Mouse (Mus musculus): ENCODE measurements around the gene Dgke. TPM values are rescaled to one million over a fixed set of nuclear protein-coding genes. Genes with fewer than 3 reads are reported as not detected.
A peak's percentile ranks its signal among the peaks of the same experiment; 100 is the strongest.

The Dgke gene
- polyA plus RNA-seq (2014; fragmentation: Nextera tagmentation; extraction: Ambion mirVana), result 3.0 and 3.6 TPM in 2 replicates

DNA sequence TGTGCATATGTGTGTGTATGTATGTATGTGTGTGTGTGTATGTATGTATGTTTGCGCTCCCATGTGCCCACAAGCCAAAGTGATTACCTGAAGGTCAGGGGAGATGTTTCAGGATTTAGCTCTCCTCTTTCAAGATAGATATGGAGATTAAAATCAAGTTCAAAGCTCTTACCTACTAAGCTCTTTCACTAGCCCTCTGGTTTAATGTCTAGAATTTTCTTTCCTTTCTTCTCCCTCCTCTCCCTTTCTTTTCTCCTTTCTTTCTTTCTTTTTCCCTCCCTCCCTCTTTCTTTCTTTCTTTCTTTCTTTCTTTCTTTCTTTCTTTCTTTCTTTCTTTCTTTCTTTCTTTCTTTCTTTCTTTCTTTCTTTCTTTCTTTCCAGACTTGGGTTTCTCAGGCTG is at the start of gene Dgke:
Dgke (minus strand) TSS at position 101 of the 400 bp plus-strand sequence.
- DNase-seq (ENCODE audit: low spot score), result no peak
- Histone ChIP-seq H3K9ac (ENCODE audit: low read depth, low read length) (no peak within 1 kb of the TSS), H3K4me1 (ENCODE audit: control insufficient read depth, insufficient read depth, low read length) (no peaks in the 10 kb centered on the region), H3K4me2 (ENCODE audit: low read depth, low read length) (no peak within 1 kb of the TSS), H3K27me3 (replicated peaks; ENCODE audit: control insufficient read depth, insufficient read depth, low read length) (no peaks in the 10 kb centered on the region), H3K27ac (replicated peaks; ENCODE audit: low read depth, low read length) (no peak within 1 kb of the TSS), H3K36me3 (ENCODE audit: control insufficient read depth, insufficient read depth, low read length) (no peaks in the 10 kb centered on the region), H3K4me3 (ENCODE audit: low read depth, low read length) (no peak within 1 kb of the TSS), H3K9me3 (ENCODE audit: control insufficient read depth, low read length) (no peaks in the 10 kb centered on the region)
- 93% methylated on average over 1 of the region's 1 CpGs for WGBS
- ATAC-seq (ENCODE audit: low read depth), result no peak

DNA sequence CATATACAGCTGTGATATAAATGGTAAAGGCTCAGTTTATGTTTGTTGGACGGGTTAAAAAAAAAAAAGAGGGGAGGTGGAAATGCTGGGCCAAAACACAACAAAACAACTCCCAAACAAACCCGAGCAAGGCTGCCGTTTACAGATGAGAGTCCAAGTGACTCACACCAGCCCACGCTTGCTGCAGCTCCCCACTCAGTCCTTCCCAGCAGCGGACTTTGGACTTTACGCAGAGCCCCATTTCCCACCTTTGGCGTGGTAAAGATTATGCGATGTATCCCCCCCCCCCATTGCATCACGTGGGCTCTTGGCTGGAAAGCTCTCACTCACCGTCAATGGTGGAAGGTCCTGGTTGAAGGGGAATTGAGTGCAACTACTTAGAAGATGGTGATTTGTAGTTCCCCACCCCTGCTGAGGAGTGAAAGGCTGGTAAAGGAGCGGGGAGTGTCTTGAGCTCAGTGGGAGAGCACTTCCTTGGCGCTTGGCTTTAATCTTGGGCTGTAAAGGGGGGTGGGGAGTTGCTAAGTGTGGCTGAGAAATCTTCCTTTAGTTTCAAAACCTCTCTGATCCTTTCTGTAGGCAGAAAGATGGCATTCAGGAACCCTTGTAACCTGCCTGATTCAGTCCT is 40.6 kb upstream of the Dgke start:
- Histone ChIP-seq H3K36me3 (ENCODE audit: control insufficient read depth, insufficient read depth, low read length) (no peaks in the 10 kb centered on the region), H3K27me3 (replicated peaks; ENCODE audit: control insufficient read depth, insufficient read depth, low read length) (no peaks in the 10 kb centered on the region), H3K4me2 (ENCODE audit: low read depth, low read length) (no peak overlapping the region), H3K9ac (ENCODE audit: low read depth, low read length) (no peak overlapping the region), H3K4me1 (ENCODE audit: control insufficient read depth, insufficient read depth, low read length) (0 out of 2 replicates have a peak, but pooled peaks cover 4% of the 10 kb centered on the region), H3K4me3 (ENCODE audit: low read depth, low read length) (no peak overlapping the region), H3K27ac (replicated peaks; ENCODE audit: low read depth, low read length) (no peak overlapping the region), H3K9me3 (ENCODE audit: control insufficient read depth, low read length) (no peaks in the 10 kb centered on the region)
- ATAC-seq (ENCODE audit: low read depth), result no peak
- 41% methylated on average over 12 of the region's 12 CpGs for WGBS
- no peak for DNase-seq (ENCODE audit: low spot score)

DNA sequence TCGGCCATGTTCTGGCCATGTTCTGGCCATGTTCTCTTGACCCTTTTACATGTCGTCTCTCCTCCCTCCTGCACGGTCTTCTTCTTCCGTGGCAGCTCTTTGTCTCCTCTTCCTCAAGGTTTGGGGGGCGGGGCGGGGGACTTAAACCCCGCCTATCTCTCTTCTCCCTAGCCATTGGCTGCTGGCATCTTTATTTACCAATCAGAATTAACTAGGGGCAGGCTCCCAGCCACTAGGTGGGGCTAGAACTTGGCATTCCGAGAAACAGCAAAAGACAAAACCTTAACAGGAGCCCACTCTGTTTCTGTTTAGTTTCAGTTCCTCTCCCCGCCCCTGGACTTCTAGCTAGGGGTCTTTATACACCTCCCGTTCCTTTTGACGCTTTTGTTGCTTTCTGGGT is 39.2 kb upstream of the Dgke start:
- WGBS, result 83% methylated on average over 11 of the region's 11 CpGs
- peaks cover 4% of the 10 kb centered on the region; the same call in 1 of the 2 replicates for H3K4me1 ChIP-seq (ENCODE audit: control insufficient read depth, insufficient read depth, low read length)
- no peak overlapping the region for H3K9ac ChIP-seq (ENCODE audit: low read depth, low read length)
- no peak overlapping the region for H3K4me2 ChIP-seq (ENCODE audit: low read depth, low read length)
- no peak for ATAC-seq (ENCODE audit: low read depth)
- H3K36me3 ChIP-seq (ENCODE audit: control insufficient read depth, insufficient read depth, low read length), result no peaks in the 10 kb centered on the region
- no peak overlapping the region for H3K4me3 ChIP-seq (ENCODE audit: low read depth, low read length)
- H3K27me3 ChIP-seq (replicated peaks; ENCODE audit: control insufficient read depth, insufficient read depth, low read length), result no peaks in the 10 kb centered on the region
- H3K9me3 ChIP-seq (ENCODE audit: control insufficient read depth, low read length), result no peaks in the 10 kb centered on the region
- no peak overlapping the region for H3K27ac ChIP-seq (replicated peaks; ENCODE audit: low read depth, low read length)
- DNase-seq (ENCODE audit: low spot score), result no peak

DNA sequence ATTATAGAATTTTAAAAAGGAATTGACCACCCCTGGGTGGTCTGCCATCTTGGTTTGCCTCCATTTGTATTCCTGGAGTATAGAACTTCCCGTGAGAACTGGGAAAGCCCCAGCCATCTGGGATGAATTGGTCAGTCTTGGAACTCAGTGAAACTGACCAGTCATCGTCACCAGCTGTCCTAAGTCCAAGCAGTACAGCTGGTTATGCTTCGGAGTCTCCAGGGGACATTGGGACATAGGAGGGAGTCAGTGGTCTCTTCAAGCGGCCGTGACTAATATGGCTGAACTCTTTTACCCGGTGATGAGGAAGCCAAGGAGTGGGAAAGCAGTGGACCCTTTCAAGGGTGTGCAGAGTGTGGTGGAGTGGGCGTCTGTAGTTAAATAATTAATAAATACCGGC is 38.6 kb upstream of the Dgke start:
- DNase-seq (ENCODE audit: low spot score) (no peak), ATAC-seq (ENCODE audit: low read depth) (no peak)
- Histone ChIP-seq H3K27me3 (replicated peaks; ENCODE audit: control insufficient read depth, insufficient read depth, low read length) (no peaks in the 10 kb centered on the region), H3K36me3 (ENCODE audit: control insufficient read depth, insufficient read depth, low read length) (no peaks in the 10 kb centered on the region), H3K4me2 (ENCODE audit: low read depth, low read length) (no peak overlapping the region), H3K9ac (ENCODE audit: low read depth, low read length) (no peak overlapping the region), H3K4me1 (ENCODE audit: control insufficient read depth, insufficient read depth, low read length) (peaks cover 4% of the 10 kb centered on the region; the same call in 1 of the 2 replicates), H3K4me3 (ENCODE audit: low read depth, low read length) (no peak overlapping the region), H3K27ac (replicated peaks; ENCODE audit: low read depth, low read length) (no peak overlapping the region), H3K9me3 (ENCODE audit: control insufficient read depth, low read length) (no peaks in the 10 kb centered on the region)
- WGBS, result 93% methylated on average over 8 of the region's 8 CpGs

DNA sequence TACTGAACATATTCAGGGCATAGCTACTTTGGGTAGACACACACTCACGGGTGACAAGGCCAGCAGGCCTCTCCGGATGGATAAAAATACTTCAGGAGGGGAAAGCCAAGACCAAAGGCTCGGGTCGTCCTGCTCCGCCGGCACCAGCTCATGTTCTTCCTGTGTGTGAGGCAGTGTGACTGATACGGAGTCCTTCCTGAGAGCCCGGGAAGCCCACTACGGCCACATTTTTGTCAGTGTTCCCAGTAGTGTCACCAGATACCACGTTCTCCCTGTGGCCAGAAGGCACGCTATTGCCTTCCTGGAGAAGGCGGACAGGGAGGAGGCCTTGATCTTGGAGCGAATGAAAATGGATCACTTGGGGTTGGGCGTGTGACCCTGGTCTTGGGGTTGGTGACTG is 36.5 kb upstream of the Dgke start:
- Histone ChIP-seq H3K9me3 (ENCODE audit: control insufficient read depth, low read length) (no peaks in the 10 kb centered on the region), H3K36me3 (ENCODE audit: control insufficient read depth, insufficient read depth, low read length) (no peaks in the 10 kb centered on the region), H3K27me3 (replicated peaks; ENCODE audit: control insufficient read depth, insufficient read depth, low read length) (no peaks in the 10 kb centered on the region), H3K4me1 (ENCODE audit: control insufficient read depth, insufficient read depth, low read length) (no peaks in the 10 kb centered on the region; the same call in 1 of the 2 replicates), H3K27ac (replicated peaks; ENCODE audit: low read depth, low read length) (no peak overlapping the region), H3K4me2 (ENCODE audit: low read depth, low read length) (no peak overlapping the region), H3K4me3 (ENCODE audit: low read depth, low read length) (no peak overlapping the region), H3K9ac (ENCODE audit: low read depth, low read length) (no peak overlapping the region)
- WGBS, result 81% methylated on average over 14 of the region's 14 CpGs
- ATAC-seq (ENCODE audit: low read depth), result no peak
- no peak for DNase-seq (ENCODE audit: low spot score)

DNA sequence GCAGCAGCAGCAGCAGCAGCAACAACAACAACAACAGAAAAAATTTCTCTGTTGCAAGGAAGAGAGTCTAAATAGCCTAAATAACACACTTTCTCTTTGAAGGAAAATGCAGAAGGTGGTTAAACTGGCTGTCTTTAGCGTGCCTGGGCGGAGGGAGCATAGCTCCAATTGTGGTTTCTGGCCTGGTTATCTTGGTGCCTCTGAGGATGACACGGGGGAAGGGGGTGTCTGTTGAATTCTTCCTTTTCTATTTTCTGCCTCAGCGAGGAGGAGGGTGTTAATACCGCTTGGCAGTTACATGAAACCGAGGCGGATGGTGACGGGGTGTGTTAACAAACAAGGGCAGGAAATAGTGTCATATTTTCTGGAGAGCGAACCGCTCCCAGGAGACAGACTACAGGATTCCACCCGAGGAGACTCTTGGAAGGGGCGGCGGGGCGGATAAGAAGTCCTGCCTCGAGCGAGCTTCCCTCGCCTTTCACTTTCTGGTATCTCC is 34.2 kb upstream of the Dgke start:
- H3K27me3 ChIP-seq (replicated peaks; ENCODE audit: control insufficient read depth, insufficient read depth, low read length), result no peaks in the 10 kb centered on the region
- peak overlapping the region; percentile 54 for H3K4me2 ChIP-seq (ENCODE audit: low read depth, low read length)
- H3K9me3 ChIP-seq (ENCODE audit: control insufficient read depth, low read length), result no peaks in the 10 kb centered on the region
- ATAC-seq (ENCODE audit: low read depth), result peak; percentile 64; the same call in 1 of the 2 replicates
- no peaks in the 10 kb centered on the region for H3K36me3 ChIP-seq (ENCODE audit: control insufficient read depth, insufficient read depth, low read length)
- peak overlapping the region; percentile 47 for H3K9ac ChIP-seq (ENCODE audit: low read depth, low read length)
- H3K4me1 ChIP-seq (ENCODE audit: control insufficient read depth, insufficient read depth, low read length), result no peaks in the 10 kb centered on the region; the same call in 1 of the 2 replicates
- DNase-seq (ENCODE audit: low spot score), result peak; percentile 80
- H3K27ac ChIP-seq (replicated peaks; ENCODE audit: low read depth, low read length), result no peak overlapping the region
- WGBS, result 21% methylated on average over 17 of the region's 17 CpGs
- H3K4me3 ChIP-seq (ENCODE audit: low read depth, low read length), result peak overlapping the region; percentile 28

DNA sequence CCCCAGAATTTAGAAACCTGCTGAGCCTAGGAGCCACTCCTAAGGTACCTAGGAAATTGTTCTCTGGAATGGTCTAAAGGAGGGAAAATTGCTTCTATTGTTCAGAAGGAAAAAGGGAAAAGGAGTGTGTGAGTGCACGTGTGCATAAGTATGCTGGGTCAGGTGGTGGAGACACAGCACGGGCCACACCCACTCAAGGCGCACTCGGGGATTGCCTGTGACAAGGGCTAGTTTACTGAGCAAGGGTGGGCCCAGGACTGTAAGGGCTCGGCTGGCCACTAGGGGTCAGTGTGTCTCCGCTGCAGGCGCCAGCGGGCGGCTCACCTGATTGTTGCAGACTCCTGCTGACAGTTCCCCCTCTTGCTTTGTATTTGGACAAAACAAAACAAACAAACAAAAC is 33.8 kb upstream of the Dgke start:
- H3K9ac ChIP-seq (ENCODE audit: low read depth, low read length), result no peak overlapping the region
- no peak overlapping the region for H3K27ac ChIP-seq (replicated peaks; ENCODE audit: low read depth, low read length)
- DNase-seq (ENCODE audit: low spot score) (peak; percentile 83), ATAC-seq (ENCODE audit: low read depth) (peak; percentile 92)
- 0% methylated on average over 9 of the region's 9 CpGs for WGBS
- H3K4me1 ChIP-seq (ENCODE audit: control insufficient read depth, insufficient read depth, low read length), result no peaks in the 10 kb centered on the region; the same call in 1 of the 2 replicates
- no peaks in the 10 kb centered on the region for H3K36me3 ChIP-seq (ENCODE audit: control insufficient read depth, insufficient read depth, low read length)
- H3K4me3 ChIP-seq (ENCODE audit: low read depth, low read length), result peak overlapping the region; percentile 28
- no peaks in the 10 kb centered on the region for H3K27me3 ChIP-seq (replicated peaks; ENCODE audit: control insufficient read depth, insufficient read depth, low read length)
- peak overlapping the region; percentile 54 for H3K4me2 ChIP-seq (ENCODE audit: low read depth, low read length)
- H3K9me3 ChIP-seq (ENCODE audit: control insufficient read depth, low read length), result no peaks in the 10 kb centered on the region

DNA sequence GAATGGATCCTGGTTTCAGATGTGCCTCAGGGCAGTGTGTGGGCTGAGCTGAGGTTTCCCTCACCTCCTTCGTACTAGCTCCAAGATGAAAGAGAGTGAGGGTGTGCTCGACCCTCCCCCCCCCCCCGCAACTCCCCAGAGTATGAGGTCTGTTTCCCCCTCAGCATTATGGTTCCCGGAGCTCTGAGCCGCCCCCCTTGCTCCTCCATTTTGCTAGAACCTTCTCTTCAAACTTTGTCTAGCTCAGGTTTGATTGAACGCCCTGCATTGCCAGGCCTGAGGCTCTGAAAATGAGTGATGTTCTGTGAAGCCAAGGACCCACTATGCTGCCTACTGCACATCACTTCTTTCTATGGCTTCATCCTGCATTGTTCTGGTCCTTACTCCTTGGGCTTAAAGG is 32.3 kb upstream of the Dgke start:
- Histone ChIP-seq H3K27me3 (replicated peaks; ENCODE audit: control insufficient read depth, insufficient read depth, low read length) (no peaks in the 10 kb centered on the region), H3K27ac (replicated peaks; ENCODE audit: low read depth, low read length) (no peak overlapping the region), H3K9ac (ENCODE audit: low read depth, low read length) (no peak overlapping the region), H3K4me1 (ENCODE audit: control insufficient read depth, insufficient read depth, low read length) (no peaks in the 10 kb centered on the region; the same call in 1 of the 2 replicates), H3K4me3 (ENCODE audit: low read depth, low read length) (no peak overlapping the region), H3K4me2 (ENCODE audit: low read depth, low read length) (no peak overlapping the region), H3K9me3 (ENCODE audit: control insufficient read depth, low read length) (no peaks in the 10 kb centered on the region), H3K36me3 (ENCODE audit: control insufficient read depth, insufficient read depth, low read length) (no peaks in the 10 kb centered on the region)
- 71% methylated on average over 6 of the region's 6 CpGs for WGBS
- DNase-seq (ENCODE audit: low spot score) (no peak), ATAC-seq (ENCODE audit: low read depth) (no peak)
